Mouse (Mus musculus) limb, embryonic 13.5 days (tissue): ENCODE measurements at regions not wholly inside any gene's neighbourhood (a gene's known extent, or its start where the extent isn't known, plus 50 kb on each side); places are given as distances from the start of the nearest gene placed in this dataset.

ENCODE experiments used
- ATAC-seq: fragments of 200-750 bp; cut with Nextera tagmentation; 2 replicates; pipeline ENCODE4 v1.8.0; 2017; ENCODE audit warnings: low read depth, moderate number of reproducible peaks, moderate TSS enrichment; ENCODE audit not compliant: low FRiP score
- H3K27ac ChIP-seq: fragments of 300-500 bp; sonication (generic); 2 replicates; pipeline ENCODE4 v1.5.1; 2015; ENCODE audit warnings: inconsistent platforms, mild to moderate bottlenecking, moderate library complexity
- H3K27me3 ChIP-seq: fragments of 300-500 bp; sonication (generic); 2 replicates; pipeline ENCODE4 v1.6.1; 2015; ENCODE audit warnings: mild to moderate bottlenecking, inconsistent platforms
- H3K36me3 ChIP-seq: fragments of 300-500 bp; sonication (generic); 2 replicates; pipeline ENCODE4 v1.6.1; 2015; ENCODE audit warnings: inconsistent platforms, mild to moderate bottlenecking, moderate library complexity
- H3K4me1 ChIP-seq: fragments of 300-500 bp; sonication (generic); 2 replicates; pipeline ENCODE4 v1.6.1; 2015; ENCODE audit warnings: inconsistent platforms
- H3K4me2 ChIP-seq: fragments of 300-500 bp; sonication (generic); replicated peaks from 2 replicates; pipeline ENCODE4 v1.6.1; 2015; ENCODE audit warnings: inconsistent platforms, mild to moderate bottlenecking, moderate library complexity
- H3K4me3 ChIP-seq: fragments of 300-500 bp; sonication (generic); 2 replicates; pipeline ENCODE4 v1.5.1; 2015; ENCODE audit warnings: moderate library complexity, mild to moderate bottlenecking, inconsistent platforms
- H3K9ac ChIP-seq: fragments of 300-500 bp; sonication (generic); 2 replicates; pipeline ENCODE4 v1.6.1; 2015; ENCODE audit warnings: mild to moderate bottlenecking, inconsistent platforms
- H3K9me3 ChIP-seq: fragments of 300-500 bp; sonication (generic); 2 replicates; pipeline ENCODE4 v1.6.1; 2016; ENCODE audit warnings: inconsistent platforms
- WGBS: fragments of 180-500 bp; shearing (Covaris S2); methylation state at CpG from one replicate; pipeline ENCODE4 v1.1.7; 2015; 5-methylcytosine and 5-hydroxymethylcytosine counted together

DNA sequence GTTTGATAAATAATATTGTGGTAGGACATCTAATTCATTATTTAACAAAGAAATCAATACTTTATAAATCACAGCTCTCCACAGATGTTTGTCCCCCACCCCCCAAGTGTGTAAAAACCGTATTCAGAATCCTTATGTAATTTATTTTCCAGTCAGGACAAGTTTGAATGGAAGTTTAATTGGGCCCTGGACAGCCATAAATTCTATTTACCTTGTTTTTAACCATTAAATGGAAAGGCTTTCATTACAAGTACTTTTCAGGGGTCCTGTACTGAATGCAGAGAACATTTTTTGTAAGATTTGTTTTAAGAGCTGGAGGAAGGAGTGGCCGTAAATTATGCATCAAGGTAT, 384.7 kb upstream of the Robo2 start:
- Histone ChIP-seq H3K4me2 (no peak overlapping the region), H3K9me3 (no peaks in the 10 kb centered on the region), H3K4me3 (no peak overlapping the region), H3K36me3 (no peaks in the 10 kb centered on the region), H3K4me1 (peaks cover 17% of the 10 kb centered on the region), H3K9ac (no peak overlapping the region), H3K27ac (0 out of 2 replicates have a peak overlapping the region, but pooled peaks have one; percentile 28), H3K27me3 (no peaks in the 10 kb centered on the region)
- ATAC-seq, result peak; percentile 49
- 12% methylated on average over 2 of the region's 2 CpGs for WGBS

DNA sequence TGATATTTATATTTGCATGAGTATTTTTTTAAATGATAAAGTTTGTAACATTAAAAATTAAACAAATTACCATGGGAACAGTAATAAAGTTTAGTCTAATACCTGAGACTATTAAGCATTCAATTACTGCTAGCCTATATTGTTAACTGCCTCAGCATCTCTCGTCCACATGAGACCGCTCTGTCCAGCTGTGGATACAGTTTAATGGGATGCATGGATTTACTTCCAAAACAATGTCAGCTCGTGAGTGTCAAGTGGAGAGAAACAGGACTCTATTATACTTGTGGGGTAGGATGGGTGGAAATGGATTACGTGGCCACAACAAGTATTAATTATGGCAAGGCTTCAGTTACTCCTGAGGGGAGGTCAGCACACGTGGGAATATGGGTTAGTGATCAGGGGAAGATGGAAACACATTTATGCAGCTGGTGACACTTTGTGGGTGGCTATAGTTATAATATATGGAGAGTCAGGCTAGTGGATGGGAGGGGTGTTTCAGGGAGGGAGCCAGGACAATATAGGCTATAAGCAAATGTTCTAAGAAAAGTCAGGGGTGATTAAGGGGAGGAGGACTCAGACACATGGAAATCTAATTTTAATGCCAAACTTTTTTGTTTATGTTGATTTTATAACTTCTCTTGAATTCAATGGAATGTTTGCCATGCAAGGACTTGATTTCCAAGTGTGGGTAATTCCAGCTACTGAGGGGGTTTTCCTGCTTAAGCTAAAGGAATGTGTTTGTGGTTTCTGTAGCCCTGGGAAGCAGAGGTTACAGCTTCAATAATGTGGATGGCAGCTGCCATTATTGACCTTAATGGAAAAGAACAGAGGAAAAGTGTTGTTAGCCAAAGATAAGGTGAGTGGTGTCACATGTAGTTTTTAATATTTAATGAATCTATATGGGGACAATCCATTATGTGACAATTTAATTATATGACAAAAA, 384.0 kb upstream of the Robo2 start:
- H3K9me3 ChIP-seq, result no peaks in the 10 kb centered on the region
- H3K4me3 ChIP-seq, result no peak overlapping the region
- peak overlapping the region; percentile 58; the same call in 1 of the 2 replicates for H3K27ac ChIP-seq
- WGBS, result 10% methylated on average over 5 of the region's 5 CpGs
- H3K4me2 ChIP-seq, result peak overlapping the region; percentile 27
- H3K4me1 ChIP-seq, result peaks cover 17% of the 10 kb centered on the region
- ATAC-seq, result peak; percentile 84
- no peaks in the 10 kb centered on the region for H3K36me3 ChIP-seq
- no peaks in the 10 kb centered on the region for H3K27me3 ChIP-seq
- no peak overlapping the region for H3K9ac ChIP-seq

DNA sequence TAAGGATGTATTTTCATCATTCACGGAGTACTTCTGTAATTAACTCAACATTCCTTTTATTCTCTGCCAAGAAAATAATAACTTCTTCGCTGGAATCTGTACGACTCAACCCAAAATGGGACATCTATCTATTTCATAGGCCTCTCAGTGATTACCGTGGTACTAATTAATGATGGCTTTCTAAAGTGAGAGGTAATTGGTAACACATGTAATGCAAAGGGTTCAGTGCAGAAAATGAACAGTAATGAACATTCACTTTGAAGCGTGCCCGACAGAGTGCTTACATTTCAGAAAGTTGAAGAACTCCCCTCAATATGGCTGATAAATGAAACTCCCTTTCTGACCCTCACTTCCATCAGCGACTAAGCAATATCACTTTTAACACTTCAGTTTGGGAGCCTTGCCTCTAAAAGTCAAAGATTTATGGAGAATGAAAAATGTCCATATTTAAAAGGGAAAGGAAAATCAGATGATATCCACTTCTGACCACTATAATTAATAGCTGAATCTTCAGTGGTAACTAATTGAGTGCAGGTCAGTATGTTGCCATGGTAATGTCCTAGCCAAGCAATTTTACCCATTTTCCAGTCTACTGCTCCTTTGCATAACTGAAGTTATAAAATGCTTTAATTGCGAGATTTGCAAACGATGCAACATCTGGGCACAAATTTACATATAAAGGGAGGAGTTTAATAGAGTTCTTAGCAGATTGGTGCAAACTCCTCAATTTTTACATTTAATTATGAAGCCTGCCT, 373.9 kb upstream of the Robo2 start:
- Histone ChIP-seq H3K27ac (no peak overlapping the region), H3K27me3 (no peaks in the 10 kb centered on the region), H3K36me3 (no peaks in the 10 kb centered on the region), H3K4me1 (no peaks in the 10 kb centered on the region), H3K9me3 (no peaks in the 10 kb centered on the region), H3K4me2 (no peak overlapping the region), H3K9ac (no peak overlapping the region), H3K4me3 (no peak overlapping the region)
- 24% methylated on average over 9 of the region's 9 CpGs for WGBS
- no peak for ATAC-seq

DNA sequence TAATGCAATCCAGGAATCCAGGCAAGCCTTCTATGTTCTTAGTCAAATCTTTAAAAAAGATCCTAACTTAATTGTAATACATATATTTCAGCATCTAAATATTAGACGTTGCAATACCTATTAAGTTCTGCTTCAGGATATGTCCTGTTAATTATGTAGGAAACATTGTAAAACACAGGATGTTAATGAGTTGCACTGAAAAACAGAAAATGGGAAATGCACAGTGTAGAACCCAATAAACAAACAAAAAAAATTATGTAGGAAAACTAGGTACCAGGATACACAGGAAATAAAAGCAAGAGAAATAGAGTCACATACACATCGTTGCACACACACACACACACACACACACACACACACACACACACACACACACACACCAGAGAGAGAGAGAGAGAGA, 368.8 kb upstream of the Robo2 start:
- no peak overlapping the region for H3K4me3 ChIP-seq
- no peaks in the 10 kb centered on the region for H3K4me1 ChIP-seq
- H3K36me3 ChIP-seq, result no peaks in the 10 kb centered on the region
- H3K27ac ChIP-seq, result no peak overlapping the region
- 54% methylated on average over 2 of the region's 2 CpGs for WGBS
- H3K4me2 ChIP-seq, result no peak overlapping the region
- ATAC-seq, result no peak
- H3K9ac ChIP-seq, result no peak overlapping the region
- no peaks in the 10 kb centered on the region for H3K9me3 ChIP-seq
- no peaks in the 10 kb centered on the region for H3K27me3 ChIP-seq

DNA sequence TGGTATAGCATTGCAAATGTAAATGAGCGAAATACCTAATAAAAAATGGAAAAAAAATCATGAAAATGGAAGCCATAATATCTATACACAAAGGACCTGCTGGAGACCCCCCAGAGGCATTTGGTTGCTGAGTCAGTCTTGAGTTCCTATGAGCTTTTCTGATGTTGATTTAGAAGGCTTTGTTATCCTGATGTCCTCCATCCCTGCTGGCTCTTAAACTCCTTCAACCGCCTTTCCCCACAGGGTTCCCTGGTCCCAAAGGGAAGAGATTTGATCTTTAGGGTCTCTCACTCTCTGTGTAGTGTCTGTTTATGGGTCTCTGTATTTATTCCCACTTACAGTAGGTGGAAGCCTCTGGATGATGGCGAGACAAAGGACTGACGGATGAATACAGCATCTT, 356.6 kb upstream of the Robo2 start:
- no peaks in the 10 kb centered on the region for H3K27me3 ChIP-seq
- no peaks in the 10 kb centered on the region for H3K9me3 ChIP-seq
- no peaks in the 10 kb centered on the region for H3K36me3 ChIP-seq
- H3K4me3 ChIP-seq, result no peak overlapping the region
- no peak for ATAC-seq
- 90% methylated on average over 4 of the region's 4 CpGs for WGBS
- H3K4me1 ChIP-seq, result no peaks in the 10 kb centered on the region
- H3K27ac ChIP-seq, result no peak overlapping the region
- no peak overlapping the region for H3K4me2 ChIP-seq
- no peak overlapping the region for H3K9ac ChIP-seq

DNA sequence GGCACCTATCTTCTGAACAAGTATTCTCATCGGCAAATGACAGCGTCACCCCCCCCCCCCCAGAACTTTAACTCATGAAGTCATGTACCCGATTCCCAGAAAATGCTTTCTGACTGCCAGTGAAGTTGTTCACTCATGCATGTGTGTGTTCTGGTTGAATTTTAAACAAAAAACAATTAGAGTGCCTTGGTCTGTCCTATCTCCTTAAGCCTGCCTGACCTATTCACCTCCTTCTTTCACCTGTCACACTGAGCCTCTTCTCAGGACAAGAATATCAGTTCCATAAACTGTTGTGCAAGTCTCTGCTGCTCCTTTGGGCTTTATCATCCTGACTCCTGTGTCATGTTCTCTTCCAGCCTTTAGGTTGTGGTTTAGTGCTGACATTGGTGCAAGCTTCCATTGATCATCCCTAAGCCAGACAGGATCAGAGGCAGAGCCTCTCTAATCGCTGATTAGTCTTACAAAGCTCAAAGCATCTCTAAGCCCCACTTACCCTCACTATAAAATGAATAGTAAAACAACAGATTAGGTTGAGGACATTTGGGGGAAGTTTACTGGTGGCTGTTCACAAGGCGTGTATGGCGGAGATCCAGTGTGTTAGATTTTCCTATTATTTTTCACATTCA, 345.2 kb upstream of the Robo2 start:
- Histone ChIP-seq H3K27ac (no peak overlapping the region), H3K9me3 (peaks cover 10% of the 10 kb centered on the region; the same call in 1 of the 2 replicates), H3K4me3 (no peak overlapping the region), H3K9ac (no peak overlapping the region), H3K27me3 (no peaks in the 10 kb centered on the region), H3K4me1 (no peaks in the 10 kb centered on the region), H3K4me2 (no peak overlapping the region), H3K36me3 (no peaks in the 10 kb centered on the region)
- no peak for ATAC-seq
- 69% methylated on average over 6 of the region's 6 CpGs for WGBS

DNA sequence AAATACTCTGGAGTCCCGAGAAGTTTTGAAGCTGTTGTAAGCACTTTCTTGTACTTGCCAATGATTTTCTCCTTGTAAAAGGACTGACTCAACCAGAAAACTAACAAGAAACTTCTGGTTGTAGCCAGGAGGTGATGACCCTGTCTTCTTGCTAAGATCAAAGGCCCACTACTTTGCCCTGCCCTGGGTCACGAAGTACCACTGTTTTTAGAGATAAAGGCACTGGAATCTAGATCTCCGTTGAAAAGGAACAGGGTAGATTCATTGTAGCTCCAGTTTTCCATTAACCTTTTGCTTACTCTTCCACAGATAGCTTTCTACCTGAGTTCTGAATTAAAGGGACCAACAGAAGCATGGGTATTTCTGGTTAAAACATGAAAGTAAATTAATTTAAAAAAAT, 339.3 kb upstream of the Robo2 start:
- no peaks in the 10 kb centered on the region for H3K27me3 ChIP-seq
- H3K27ac ChIP-seq, result no peak overlapping the region
- no peak for ATAC-seq
- H3K4me3 ChIP-seq, result no peak overlapping the region
- 16% methylated on average over 3 of the region's 3 CpGs for WGBS
- H3K36me3 ChIP-seq, result no peaks in the 10 kb centered on the region
- no peak overlapping the region for H3K9ac ChIP-seq
- peaks cover 10% of the 10 kb centered on the region; the same call in 1 of the 2 replicates for H3K9me3 ChIP-seq
- H3K4me2 ChIP-seq, result no peak overlapping the region
- H3K4me1 ChIP-seq, result no peaks in the 10 kb centered on the region

DNA sequence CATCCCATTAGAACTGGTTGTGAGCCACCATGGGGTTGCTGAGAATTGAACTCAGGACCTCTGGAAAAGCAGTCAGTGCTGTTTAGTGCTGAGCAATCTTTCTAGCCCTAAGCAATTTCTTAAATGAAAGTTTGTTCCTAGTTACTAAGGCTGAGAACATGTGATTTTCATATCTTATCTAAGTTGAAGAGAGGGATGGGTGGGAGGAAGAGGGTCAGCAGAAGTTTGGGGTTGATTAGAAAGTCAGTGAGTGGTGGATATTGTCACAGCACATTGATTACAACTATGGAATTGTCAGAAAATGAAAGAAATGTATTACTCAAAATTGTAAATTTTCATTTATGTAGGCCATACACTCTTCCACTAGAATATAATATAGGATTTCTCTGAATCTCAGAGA, 337.4 kb upstream of the Robo2 start:
- Histone ChIP-seq H3K4me1 (no peaks in the 10 kb centered on the region), H3K9me3 (peaks cover 10% of the 10 kb centered on the region; the same call in 1 of the 2 replicates), H3K27me3 (no peaks in the 10 kb centered on the region), H3K27ac (no peak overlapping the region), H3K4me3 (no peak overlapping the region), H3K9ac (no peak overlapping the region), H3K36me3 (no peaks in the 10 kb centered on the region), H3K4me2 (no peak overlapping the region)
- ATAC-seq, result no peak

DNA sequence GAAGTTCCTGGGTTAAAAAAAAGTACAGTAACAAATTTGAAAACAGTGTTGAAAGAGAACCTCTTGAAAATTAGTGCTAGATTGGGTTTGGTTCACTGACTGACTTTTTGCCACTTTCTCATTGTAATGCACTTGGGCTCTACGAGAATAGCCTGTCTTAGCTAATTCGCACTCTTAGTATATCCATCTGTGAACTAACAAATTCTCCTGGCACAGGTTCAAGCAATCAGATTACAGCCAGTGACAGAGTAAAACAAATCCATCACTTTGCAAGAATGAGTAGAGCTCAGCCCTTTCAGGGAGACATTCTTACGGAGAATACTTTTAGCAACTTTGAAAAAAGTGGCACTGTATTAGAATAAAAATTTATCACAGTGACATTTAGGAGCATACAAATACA, 331.9 kb upstream of the Robo2 start:
- no peaks in the 10 kb centered on the region for H3K4me1 ChIP-seq
- H3K9me3 ChIP-seq, result no peaks in the 10 kb centered on the region
- no peaks in the 10 kb centered on the region for H3K36me3 ChIP-seq
- no peak overlapping the region for H3K4me2 ChIP-seq
- H3K27me3 ChIP-seq, result no peaks in the 10 kb centered on the region
- no peak overlapping the region for H3K27ac ChIP-seq
- 65% methylated on average over 3 of the region's 3 CpGs for WGBS
- no peak overlapping the region for H3K9ac ChIP-seq
- ATAC-seq, result no peak
- H3K4me3 ChIP-seq, result no peak overlapping the region

DNA sequence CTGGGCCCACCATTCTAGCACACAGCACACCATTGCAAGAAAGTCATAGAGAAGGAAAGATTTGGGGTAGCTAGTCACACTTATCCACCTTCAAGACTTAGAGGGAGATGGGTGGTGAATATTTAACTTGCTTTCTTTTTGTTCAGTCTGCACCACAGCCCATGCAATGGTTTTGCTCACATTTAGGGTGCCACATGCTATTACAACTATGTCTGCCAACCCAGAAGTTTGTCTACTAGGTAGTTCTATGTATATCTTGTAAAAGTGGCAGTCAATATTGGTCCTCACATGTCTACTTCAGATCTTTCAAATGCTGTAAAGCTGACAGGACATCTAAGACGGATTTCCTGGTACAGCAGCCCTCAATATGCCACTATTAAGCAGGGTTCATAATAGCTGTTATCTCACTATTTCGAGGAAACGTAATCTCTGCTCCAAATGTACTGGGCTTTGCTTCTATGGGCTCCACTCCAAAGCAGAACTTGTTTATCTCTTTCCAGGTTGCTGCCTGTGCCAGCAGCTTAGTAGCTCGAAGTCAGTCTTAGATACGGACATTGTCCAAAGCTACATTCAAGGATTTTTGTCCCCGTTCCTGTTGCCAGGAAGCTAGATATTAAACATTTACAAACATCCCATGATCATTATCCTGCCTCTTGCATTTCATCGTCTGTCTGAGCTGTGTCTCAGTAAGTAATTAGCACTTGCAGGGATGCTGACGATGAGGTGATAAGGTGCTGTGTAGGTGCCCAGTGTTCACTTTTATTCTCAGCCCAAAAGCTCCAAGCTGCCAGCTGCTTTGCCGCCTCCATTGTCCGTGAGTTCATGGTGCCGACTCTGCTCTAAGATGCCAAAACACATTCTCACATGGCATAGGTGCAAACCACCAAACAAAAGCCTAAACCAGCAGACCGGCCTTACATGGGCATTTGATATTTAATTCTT, 327.8 kb upstream of the Robo2 start:
- Histone ChIP-seq H3K9me3 (no peaks in the 10 kb centered on the region), H3K27me3 (no peaks in the 10 kb centered on the region), H3K4me3 (no peak overlapping the region), H3K27ac (no peak overlapping the region), H3K4me2 (no peak overlapping the region), H3K9ac (no peak overlapping the region), H3K4me1 (no peaks in the 10 kb centered on the region), H3K36me3 (no peaks in the 10 kb centered on the region)
- no peak for ATAC-seq
- 72% methylated on average over 12 of the region's 12 CpGs for WGBS

DNA sequence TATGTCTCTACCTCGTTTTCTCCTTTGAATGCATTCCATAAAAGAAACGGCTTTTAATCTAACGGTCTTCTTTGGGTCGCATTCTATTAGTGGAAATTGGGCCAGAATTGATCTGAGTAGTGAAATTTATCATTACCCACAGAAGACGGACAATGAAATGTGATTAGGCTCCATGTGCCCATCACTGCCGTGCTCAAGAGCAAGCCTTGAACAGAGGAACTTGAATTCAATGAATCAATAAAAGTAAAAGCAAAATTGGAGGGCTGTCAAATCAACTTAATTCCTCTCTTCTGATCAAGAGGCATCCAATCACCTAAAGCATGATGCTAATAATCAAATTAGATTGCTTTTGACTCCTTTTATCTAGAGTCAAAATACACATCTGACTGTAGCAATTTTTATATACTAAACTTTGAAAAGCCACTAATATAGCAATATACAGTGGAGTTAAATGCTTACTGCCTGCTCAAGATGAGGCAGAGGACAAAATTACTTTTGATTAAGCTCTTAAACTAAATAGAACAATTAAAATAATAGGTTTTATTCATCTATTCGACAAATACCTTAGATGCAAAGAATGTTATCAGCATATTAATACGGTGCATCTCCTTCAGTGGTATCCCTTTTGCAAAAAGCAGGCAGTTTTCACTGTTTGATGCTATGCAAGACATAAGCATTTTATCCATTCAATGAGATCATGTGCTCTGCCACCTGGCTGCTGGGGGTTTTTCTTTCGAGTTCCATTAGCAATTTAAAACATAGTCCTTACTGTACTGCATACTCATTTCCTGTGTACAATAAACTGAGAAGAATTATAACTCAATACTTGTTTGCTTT, 321.5 kb upstream of the Robo2 start:
- Histone ChIP-seq H3K9me3 (no peaks in the 10 kb centered on the region), H3K36me3 (no peaks in the 10 kb centered on the region), H3K4me2 (no peak overlapping the region), H3K4me3 (no peak overlapping the region), H3K27ac (no peak overlapping the region), H3K4me1 (no peaks in the 10 kb centered on the region), H3K9ac (no peak overlapping the region), H3K27me3 (no peaks in the 10 kb centered on the region)
- 78% methylated on average over 9 of the region's 9 CpGs for WGBS
- no peak for ATAC-seq
